Mouse (Mus musculus): ENCODE measurements around the gene Cdh24.

Gene Cdh24

DNA sequence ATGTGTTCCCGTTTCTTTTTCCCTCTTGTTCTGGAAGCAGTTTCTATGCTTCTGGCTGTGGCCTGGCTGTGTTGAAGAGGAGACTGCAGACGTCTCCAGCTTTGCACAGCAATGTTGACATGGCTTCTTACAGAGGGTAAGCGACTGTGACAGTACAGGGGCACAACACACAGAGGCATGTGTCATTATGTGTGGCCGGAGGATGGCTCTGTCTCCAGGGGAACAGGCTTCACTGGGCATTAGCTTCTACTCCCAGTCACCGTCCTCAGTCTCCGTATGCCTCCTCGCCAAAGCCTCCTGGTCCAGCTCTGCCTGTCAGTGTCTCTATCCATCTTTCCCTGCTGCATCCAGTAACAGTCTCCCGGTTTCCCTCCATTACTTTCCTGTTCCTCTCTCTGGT lies 33.9 kb downstream of the Cdh24 start:
- WGBS: 46% methylated on average over 8 of the region's 8 CpGs

DNA sequence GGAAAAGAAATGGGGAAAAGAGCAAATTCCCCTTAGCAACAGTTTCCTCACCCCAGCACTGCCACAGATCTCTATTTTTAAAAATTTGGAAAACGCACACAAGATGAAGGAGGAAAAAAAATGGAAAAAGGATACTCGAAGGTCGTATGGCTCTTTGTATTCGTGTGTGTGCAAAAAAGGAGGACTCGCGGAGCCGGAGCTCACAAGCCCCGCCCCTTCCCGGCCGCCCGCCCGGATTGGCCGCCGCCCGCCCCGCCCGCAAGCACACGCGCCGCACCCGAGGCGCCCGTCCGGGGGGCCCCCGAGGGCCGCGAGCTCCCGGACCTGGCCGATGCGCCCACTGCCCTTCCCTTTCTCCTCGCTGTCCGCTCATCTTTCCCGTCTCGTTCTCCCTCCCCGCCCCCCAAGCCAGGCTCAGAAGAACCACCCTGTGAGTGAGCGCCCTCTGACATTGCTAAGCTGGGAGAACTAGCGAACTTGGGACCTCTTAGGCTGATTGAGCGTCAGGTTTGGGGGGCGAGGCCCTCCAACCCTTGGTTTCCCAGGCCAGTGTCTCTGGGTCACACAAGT lies 35.3 kb downstream of the Cdh24 start, which contains the start of gene 4931414P19Rik:
4931414P19Rik (minus strand) TSS at position 242 of the 570 bp plus-strand sequence.
- under 1% methylated on average over 38 of the region's 39 CpGs for WGBS

DNA sequence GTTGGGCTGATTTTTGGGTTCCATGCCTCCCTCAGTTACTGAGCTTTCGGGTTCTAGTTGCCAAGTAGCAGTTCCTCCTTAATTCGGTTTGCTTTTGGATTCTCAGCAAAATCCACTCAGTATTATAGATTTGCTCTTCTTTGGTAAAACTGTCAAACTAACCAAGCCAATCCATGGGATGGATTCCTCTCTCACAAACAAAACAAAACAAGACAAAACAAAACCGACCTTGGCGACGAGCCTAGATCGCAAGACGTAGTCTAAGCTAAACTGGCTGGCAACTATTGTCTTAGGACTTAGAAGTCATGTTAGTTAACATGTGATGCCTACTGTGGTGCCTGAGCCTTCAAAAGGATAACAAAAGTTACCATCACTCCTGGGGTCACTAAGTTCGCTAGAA lies 37.5 kb downstream of the Cdh24 start:
- WGBS: 70% methylated on average over 8 of the region's 8 CpGs

DNA sequence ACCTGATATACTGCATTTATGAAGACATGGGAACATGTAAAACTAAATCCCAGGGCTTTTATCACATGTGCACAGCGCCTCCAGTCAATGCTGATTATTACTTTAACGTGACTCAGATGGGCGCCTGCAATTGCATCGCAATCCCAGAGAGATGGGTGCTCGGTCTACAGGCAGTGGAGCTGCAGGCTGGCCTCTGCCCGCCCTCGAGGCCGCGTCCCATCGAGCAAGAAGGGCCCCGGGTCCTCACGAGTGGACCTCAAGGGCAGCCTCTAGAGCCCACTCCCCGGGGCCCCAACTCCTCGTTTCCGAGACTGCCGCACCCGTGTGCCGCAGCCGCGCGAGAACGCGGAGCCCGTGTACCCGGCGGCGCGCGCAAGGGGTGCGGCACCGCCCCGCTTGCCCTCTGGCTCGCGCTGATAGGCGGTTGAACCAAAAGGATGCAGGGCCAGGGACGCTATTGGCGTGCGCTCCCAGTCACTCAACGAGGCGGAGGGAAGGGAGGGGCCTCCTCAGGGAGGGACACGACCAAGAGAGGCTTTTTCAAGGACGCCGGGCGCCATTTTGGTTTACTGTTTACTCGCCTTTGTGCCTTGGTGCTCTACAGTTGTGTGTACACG lies 38.0 kb downstream of the Cdh24 start:
- WGBS: under 1% methylated on average over 46 of the region's 46 CpGs

DNA sequence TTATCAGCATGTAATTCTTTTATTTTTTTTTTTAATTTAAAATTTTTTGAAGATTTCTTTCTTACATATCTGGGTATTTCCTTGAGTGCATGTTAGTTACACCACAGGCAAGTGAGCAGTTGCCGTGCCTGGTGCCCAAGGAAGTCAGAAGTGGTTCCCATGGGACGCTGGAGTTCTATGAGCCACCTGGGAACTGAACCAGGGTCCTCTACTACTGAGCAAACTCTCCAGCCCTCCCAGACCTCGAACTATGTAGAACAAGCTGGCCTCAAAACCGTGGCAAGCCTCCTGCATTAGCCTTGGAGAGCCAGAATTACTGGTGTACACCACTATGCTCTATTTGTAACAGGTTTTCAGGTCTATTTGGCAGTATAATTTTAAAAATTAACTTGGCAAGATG lies 38.6 kb downstream of the Cdh24 start:
- WGBS: 40% methylated on average over 4 of the region's 4 CpGs

DNA sequence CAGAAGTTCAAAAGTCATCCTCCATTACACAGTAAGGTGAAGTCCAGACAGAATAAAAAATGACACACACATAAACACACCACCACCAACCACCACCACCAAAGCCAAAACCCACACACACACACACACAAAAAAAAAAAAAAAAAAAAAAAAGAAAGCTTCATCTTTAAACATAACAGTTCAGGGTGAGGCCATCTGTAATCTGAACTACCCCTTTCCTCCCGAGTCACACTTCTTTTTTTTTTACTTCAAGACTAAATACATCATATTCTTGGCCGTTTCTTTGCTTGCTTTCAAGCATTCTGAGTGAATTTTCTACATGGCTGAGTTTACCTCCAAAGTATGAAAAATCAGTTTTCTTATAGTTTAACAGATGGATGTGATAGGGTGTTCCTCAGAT lies 39.6 kb downstream of the Cdh24 start:
- 46% methylated on average over 2 of the region's 2 CpGs for WGBS

DNA sequence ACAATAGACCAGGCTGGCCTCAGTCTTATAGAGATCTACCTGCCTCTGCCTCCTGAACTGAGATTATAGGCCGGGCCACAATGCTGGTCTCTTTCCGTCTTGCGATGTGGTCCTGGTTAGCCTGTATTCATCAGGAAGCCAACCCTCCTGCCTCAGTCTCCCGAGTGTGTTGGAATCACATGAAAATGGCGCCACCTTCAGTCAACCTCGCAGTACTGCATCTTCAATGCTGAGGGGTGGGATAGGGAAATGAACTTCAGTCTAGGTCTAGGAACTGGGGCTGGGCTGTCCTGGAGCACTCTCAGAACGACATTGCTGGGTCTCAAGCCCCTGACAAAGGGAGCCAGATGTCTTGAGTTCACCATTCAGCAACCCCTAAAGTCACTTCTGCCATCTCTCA lies 44.1 kb downstream of the Cdh24 start:
- 83% methylated on average over 7 of the region's 7 CpGs for WGBS

DNA sequence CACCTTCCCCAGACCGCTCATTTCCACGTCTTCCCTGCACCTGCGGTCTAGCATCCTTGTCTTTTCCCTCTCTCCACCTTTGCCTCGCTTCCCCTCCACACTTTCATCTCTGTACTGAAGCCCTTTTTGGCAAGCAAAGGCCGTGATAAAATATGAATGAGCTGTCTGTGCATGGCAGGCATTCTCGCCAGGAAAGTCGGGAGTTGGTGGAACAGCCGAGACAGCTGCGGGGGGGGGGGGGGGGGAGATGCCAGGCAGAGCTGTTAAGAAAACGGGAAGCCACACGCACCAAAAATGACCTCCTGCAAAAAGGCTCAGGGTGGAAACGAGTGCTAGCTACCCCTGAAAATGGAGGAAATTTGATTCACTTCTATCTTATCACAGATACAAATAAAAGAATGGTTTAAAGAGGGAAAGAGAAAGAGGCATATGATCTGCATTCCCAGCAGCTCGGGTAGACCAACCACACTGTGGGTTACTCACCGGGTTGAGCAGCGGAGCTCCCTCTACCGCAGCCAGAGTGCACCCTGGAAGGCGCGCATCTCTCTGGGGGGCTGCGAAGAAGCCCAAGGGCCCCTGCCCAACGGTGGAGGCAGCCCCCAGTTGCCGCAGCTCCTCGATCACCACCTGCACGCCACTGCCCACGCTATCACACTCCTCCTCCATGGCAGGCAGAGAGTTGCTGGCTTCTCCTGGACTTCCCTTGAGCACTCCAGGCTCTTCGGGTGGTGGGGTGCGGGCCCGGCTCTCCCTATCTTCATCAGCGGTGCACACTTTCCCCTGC lies 46.3 kb downstream of the Cdh24 start:
- 43% methylated on average over 28 of the region's 28 CpGs for WGBS

DNA sequence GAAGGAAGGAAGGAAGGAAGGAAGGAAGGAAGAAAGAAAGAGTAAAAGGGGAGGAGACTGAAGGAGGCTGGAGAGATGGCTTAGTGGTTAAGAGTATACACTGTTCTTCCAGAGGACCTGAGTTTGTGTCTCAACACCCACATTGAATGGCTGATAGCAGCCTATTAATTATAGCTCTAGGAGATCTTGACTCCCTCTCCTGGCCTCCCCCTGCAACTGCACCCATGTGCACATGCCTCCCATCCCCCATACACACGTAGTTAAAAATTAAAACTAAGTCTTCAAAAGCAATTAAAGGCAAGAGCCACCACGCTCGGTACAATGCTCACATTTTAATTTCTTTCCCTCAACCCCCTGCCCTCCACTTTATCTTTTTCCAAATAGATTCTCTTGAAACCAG lies 47.1 kb downstream of the Cdh24 start:
- 71% methylated on average over 3 of the region's 3 CpGs for WGBS

DNA sequence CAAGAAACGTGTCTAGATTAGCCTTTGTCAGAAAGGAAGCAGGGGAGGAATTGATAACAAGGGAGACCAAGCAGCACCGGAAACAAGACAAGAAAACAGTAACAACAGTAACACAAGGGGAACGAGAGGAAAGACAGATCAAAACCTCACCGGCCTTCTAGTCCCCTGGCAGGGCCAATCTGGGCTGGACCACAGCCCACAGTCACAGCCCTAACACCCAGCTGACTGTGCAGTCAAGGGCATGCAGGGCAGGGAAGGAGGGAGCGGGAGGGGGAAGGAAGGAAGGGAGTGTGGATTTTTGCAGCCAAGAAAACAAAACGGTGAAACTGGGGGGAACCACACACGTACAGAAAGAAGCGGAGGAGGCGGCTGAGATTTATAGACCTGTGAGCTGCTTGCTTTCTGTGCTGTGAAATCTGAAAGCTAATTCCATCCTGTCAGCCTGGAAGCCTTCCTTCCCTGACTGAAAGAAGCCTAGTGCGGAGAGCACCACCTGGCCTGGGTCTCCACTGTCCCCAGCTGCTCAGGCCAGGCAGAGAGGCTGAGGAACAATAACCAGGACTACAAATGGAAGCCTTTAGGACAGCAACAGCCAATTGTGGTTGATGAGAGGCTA lies 48.7 kb downstream of the Cdh24 start:
- 26% methylated on average over 10 of the region's 10 CpGs for WGBS

DNA sequence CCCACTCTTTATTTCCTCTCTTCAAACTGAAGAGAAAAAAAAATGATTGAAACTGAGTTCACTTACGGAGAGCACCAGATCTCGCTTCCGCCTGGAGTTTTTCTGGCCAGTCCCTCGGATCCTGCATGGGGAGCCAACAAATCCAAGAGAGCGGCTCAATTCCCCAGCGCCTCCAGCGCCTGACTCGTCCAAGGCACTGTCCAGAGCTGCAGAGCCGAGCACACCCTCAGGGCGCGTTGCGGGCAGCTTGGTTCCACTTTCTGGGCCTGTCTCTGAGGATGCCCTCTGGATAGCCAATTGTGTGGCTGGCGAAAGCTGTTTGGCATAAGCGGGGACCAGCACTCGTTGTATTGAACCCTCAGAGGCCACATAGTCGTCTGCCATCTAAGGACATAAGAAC lies 50.1 kb downstream of the Cdh24 start:
- WGBS: 96% methylated on average over 16 of the region's 16 CpGs

DNA sequence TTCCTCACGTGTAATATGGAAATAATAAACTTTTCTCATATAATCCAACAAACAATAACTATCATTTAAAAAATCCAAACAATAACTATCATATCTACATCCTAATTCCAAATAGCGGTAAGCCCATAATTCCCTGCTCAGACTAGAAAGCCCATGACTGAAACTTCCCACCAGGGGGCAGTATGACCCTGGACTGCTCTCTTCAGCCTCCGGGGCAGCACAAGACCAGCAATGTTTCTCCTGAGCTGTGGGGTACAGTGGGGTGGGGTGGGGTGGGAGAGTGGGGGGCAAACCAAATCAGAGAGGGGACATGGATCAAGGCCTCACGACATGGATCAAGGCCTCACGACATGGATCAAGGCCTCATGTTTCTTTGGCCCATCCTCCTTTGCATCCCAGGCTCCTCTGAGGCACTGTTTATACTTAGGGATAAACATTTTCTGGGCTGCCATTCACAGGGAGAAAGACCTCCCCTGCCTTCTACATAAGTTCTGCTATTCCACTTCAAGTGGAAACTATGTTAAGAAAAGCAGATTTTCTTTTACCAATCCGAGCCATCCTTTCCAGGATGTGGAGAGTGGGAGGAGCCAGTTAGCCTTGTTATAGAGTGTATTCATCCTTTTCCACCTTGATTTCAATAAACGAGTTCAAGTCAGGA lies 57.4 kb downstream of the Cdh24 start:
- 47% methylated on average over 7 of the region's 7 CpGs for WGBS

DNA sequence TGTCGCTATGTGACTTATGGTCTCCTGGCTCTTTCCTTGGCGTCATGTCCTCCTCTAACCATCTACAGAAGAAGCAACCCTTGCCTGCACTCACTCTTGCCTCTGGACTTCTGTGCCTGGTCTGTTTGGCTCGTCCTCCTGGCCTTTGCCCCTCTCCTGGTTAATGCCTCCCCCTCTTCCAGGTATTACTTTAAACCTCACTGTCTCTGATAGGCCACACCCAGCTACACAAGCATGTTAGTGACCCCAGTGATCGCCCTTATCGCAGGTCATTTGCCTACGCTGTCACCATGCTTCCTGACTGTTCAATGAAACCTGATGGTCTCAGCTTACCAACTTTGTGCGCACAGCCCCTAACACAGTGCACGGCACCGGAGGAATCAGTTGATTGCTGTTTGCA lies 58.6 kb downstream of the Cdh24 start:
- WGBS: 96% methylated on average over 9 of the region's 9 CpGs

Data from cerebral cortex, adult 2 months (tissue).